Mouse (Mus musculus) left cerebral cortex, postnatal 25 days (tissue): ENCODE data around the gene Gm11938. TPM values are rescaled to one million over a fixed set of nuclear protein-coding genes. Genes with fewer than 3 reads are reported as not detected.
"Not testable (repeated sequence)": the region's sequence is repeated elsewhere in the genome, so short reads cannot be mapped to it uniquely, and the experiment has no call there.

Experiments used
- DNase-seq, 2 experiments: peaks; one replicate each; pipeline ENCODE4 v3.0.0; 2022; ENCODE audit warnings: low spot score in 2 of 2, mixed read lengths in 1 of 2
- intact Hi-C: fragments of 180-260 bp; cut with DNase I; formaldehyde crosslinking; loops from one replicate; pipeline ENCODE4 v1.15.1; 2025
- total RNA-seq, 2 experiments: library from RNA; stranded (reverse); gene quantifications; 2 replicates each; pipeline ENCODE4 v1.2.3; 2021

Gene Gm11938
- not detected for total RNA-seq

- DNase-seq, intact Hi-C loops: not testable (repeated sequence)
Observed at GRCm38 (mm10) chr11:99603208-99603607, at the start of gene Gm11938. Gm11938 (minus strand) TSS chr11:99603308.

- intact Hi-C loops = no loop called here
- DNase-seq = no peak
Observed at GRCm38 (mm10) chr11:99650136-99650535, 47.0 kb upstream of the Gm11938 start, which contains the start of gene Gm11555. Gm11555 (minus strand) TSS chr11:99650236.

- peak in 1 of 2 experiments; percentile 51 for DNase-seq
- intact Hi-C loops = no loop called here
Observed at GRCm38 (mm10) chr11:99646444-99646843, 43.3 kb upstream of the Gm11938 start.

- peak in 1 of 2 experiments; percentile 24 for DNase-seq
- intact Hi-C loops = no loop called here
Observed at GRCm38 (mm10) chr11:99644351-99644750, 41.2 kb upstream of the Gm11938 start.

- intact Hi-C loops, DNase-seq: not testable (repeated sequence)
Observed at GRCm38 (mm10) chr11:99643635-99644139, 40.6 kb upstream of the Gm11938 start, which contains the start of gene Krtap4-7. Krtap4-7 (minus strand) TSS chr11:99644089.

GRCm38 (mm10) chr11:99640926-99641325 lies 37.8 kb upstream of the Gm11938 start:
- intact Hi-C loops = no loop called here
- no peak for DNase-seq

- peak in 1 of 2 experiments; percentile 62 for DNase-seq
- intact Hi-C loops = loop anchor here (10.0 kb wide), 1 partner anchor 368 kb away; no protein-coding TSS in a partner anchor
Observed at GRCm38 (mm10) chr11:99637086-99637485, 34.0 kb upstream of the Gm11938 start.

- DNase-seq = no peak
- intact Hi-C loops = loop anchor here (5.0 to 10.0 kb wide), 2 partner anchors 77 to 370 kb away; partner anchors contain the start of genes Gm11939 and Krtap3-2
Observed at GRCm38 (mm10) chr11:99634653-99635134, 31.6 kb upstream of the Gm11938 start, which contains the start of gene Krtap4-2. Krtap4-2 (minus strand) TSS chr11:99635084.

GRCm38 (mm10) chr11:99633293-99633692 lies 30.2 kb upstream of the Gm11938 start:
- DNase-seq = peak; percentile 21 to 89
- intact Hi-C loops = loop anchor here (5.0 to 10.0 kb wide), 2 partner anchors 76 to 372 kb away; partner anchors contain the start of genes Gm11939 and Krtap3-2

GRCm38 (mm10) chr11:99630890-99631289 lies 27.8 kb upstream of the Gm11938 start:
- no peak for DNase-seq
- intact Hi-C loops = loop anchor here (5.0 to 10.0 kb wide), 2 partner anchors 74 to 374 kb away; partner anchors contain the start of genes Gm11939 and Krtap3-2

- DNase-seq = no peak
- intact Hi-C loops = no loop called here
Observed at GRCm38 (mm10) chr11:99628138-99628537, 25.0 kb upstream of the Gm11938 start, which contains the start of gene Krtap4-1. Krtap4-1 (minus strand) TSS chr11:99628238.

GRCm38 (mm10) chr11:99620335-99620734 lies 17.2 kb upstream of the Gm11938 start, which contains the start of gene Gm11562:
Gm11562 (minus strand) TSS chr11:99620435.
- no peak for DNase-seq
- intact Hi-C loops = no loop called here

- intact Hi-C loops = no loop called here
- DNase-seq = no peak
Observed at GRCm38 (mm10) chr11:99614796-99615363, 11.8 kb upstream of the Gm11938 start, which contains the start of gene Krtap2-4. Krtap2-4 (minus strand) TSS chr11:99614846.

- intact Hi-C loops, DNase-seq: not testable (repeated sequence)
Observed at GRCm38 (mm10) chr11:99610089-99610488, 7.0 kb upstream of the Gm11938 start, which contains the start of gene Gm11937. Gm11937 (minus strand) TSS chr11:99610189.

- intact Hi-C loops = no loop called here
Observed at GRCm38 (mm10) chr11:99609126-99609525, 6.0 kb upstream of the Gm11938 start.

GRCm38 (mm10) chr11:99597742-99598141 lies 5.4 kb downstream of the Gm11938 start, which contains the start of gene Krtap9-3:
Krtap9-3 (minus strand) TSS chr11:99598105.
- intact Hi-C loops, DNase-seq: not testable (repeated sequence)

More at GRCm38 (mm10) chr11:99609126-99609525, 6.0 kb upstream of the Gm11938 start:
- DNase-seq = peak; percentile 59 to 85

- no peak for DNase-seq
- intact Hi-C loops = no loop called here
Observed at GRCm38 (mm10) chr11:99590981-99591380, 12.1 kb downstream of the Gm11938 start, which contains the start of gene Krtap1-3. Krtap1-3 (minus strand) TSS chr11:99591339.

GRCm38 (mm10) chr11:99585096-99585495 lies 18.0 kb downstream of the Gm11938 start:
- intact Hi-C loops = no loop called here
- peak; percentile 18 to 26 for DNase-seq

GRCm38 (mm10) chr11:99583245-99583704 lies 19.8 kb downstream of the Gm11938 start, which contains the start of gene Krtap1-4:
Krtap1-4 (minus strand) TSS chr11:99583654.
- no peak for DNase-seq
- intact Hi-C loops = no loop called here

- DNase-seq = peak in 1 of 2 experiments; percentile 45
Observed at GRCm38 (mm10) chr11:99581564-99581963, 21.5 kb downstream of the Gm11938 start.

More at GRCm38 (mm10) chr11:99581564-99581963, 21.5 kb downstream of the Gm11938 start:
- intact Hi-C loops = no loop called here
